Mouse (Mus musculus) ES-Bruce4 (cell line): ENCODE results near the gene Diras2.

Source experiments
- CTCF ChIP-seq: IDR thresholded peaks from one replicate; pipeline ENCODE4 v1.8.1; 2011; ENCODE audit warnings: low read depth, low read length
- POLR2A ChIP-seq: IDR thresholded peaks from one replicate; pipeline ENCODE4 v1.8.1; 2011; ENCODE audit warnings: low read length; ENCODE audit not compliant: insufficient read depth

- no peak for TF ChIP-seq POLR2A
- no peak for TF ChIP-seq CTCF
Observed at GRCm38 (mm10) chr13:52481786-52482185, 49.3 kb downstream of the Diras2 start.
